Mouse (Mus musculus) small intestine, adult 2 months (tissue): ENCODE results near the gene Sgca. TPM values are rescaled to one million over a fixed set of nuclear protein-coding genes. Genes with fewer than 3 reads are reported as not detected.
A peak's percentile ranks its signal among the peaks of the same experiment; 100 is the strongest.

Experiments
- H3K27ac ChIP-seq: fragments of 200-500 bp; 2 replicates; pipeline ENCODE4 v1.5.1; 2012; ENCODE audit warnings: low read depth, low read length, control low read depth, inconsistent platforms; ENCODE audit not compliant: insufficient read depth
- H3K27me3 ChIP-seq: fragments of 200-500 bp; 2 replicates; pipeline ENCODE4 v1.6.1; 2012; ENCODE audit warnings: mild to moderate bottlenecking, moderate library complexity, low read length, inconsistent platforms; ENCODE audit not compliant: control insufficient read depth, insufficient read depth
- H3K36me3 ChIP-seq: fragments of 200-500 bp; 2 replicates; pipeline ENCODE4 v1.6.1; 2012; ENCODE audit warnings: mild to moderate bottlenecking, low read length, control low read depth, inconsistent platforms; ENCODE audit not compliant: control insufficient read depth, insufficient read depth
- H3K4me1 ChIP-seq: fragments of 200-500 bp; 2 replicates; pipeline ENCODE4 v1.6.1; 2012; ENCODE audit warnings: low read length, inconsistent platforms, mixed read lengths; ENCODE audit not compliant: control insufficient read depth, insufficient read depth, insufficient read length
- H3K4me3 ChIP-seq: fragments of 200-500 bp; 2 replicates; pipeline ENCODE4 v1.5.1; 2012; ENCODE audit warnings: low read depth, mild to moderate bottlenecking, control low read depth, inconsistent platforms, low read length, moderate library complexity
- CTCF ChIP-seq: fragments of 200-500 bp; IDR thresholded peaks from 2 replicates; pipeline ENCODE4 v1.5.1; 2012; ENCODE audit warnings: low read depth, mild to moderate bottlenecking, control low read depth, inconsistent platforms, low read length, moderate library complexity, mixed read lengths; ENCODE audit not compliant: insufficient replicate concordance, insufficient read length; ENCODE audit errors: extremely low read depth
- POLR2A ChIP-seq: fragments of 200-500 bp; IDR thresholded peaks from 2 replicates; pipeline ENCODE4 v1.6.1; 2012; ENCODE audit warnings: low read depth, mild to moderate bottlenecking, control low read depth, inconsistent platforms, low read length, moderate library complexity
- WGBS: fragments of 180-500 bp; shearing (Covaris S2); methylation state at CpG from one replicate; pipeline ENCODE4 v1.1.7; 2018; 5-methylcytosine and 5-hydroxymethylcytosine counted together
- polyA plus RNA-seq: library from polyadenylated mRNA; depleted of rRNA; stranded (reverse); fragments of >200 nt; gene quantifications from 2 replicates; pipeline ENCODE4 v1.2.3, GENCODE M21; 2012

The Sgca gene
- polyA plus RNA-seq, 1 experiment: 1.7 TPM

DNA sequence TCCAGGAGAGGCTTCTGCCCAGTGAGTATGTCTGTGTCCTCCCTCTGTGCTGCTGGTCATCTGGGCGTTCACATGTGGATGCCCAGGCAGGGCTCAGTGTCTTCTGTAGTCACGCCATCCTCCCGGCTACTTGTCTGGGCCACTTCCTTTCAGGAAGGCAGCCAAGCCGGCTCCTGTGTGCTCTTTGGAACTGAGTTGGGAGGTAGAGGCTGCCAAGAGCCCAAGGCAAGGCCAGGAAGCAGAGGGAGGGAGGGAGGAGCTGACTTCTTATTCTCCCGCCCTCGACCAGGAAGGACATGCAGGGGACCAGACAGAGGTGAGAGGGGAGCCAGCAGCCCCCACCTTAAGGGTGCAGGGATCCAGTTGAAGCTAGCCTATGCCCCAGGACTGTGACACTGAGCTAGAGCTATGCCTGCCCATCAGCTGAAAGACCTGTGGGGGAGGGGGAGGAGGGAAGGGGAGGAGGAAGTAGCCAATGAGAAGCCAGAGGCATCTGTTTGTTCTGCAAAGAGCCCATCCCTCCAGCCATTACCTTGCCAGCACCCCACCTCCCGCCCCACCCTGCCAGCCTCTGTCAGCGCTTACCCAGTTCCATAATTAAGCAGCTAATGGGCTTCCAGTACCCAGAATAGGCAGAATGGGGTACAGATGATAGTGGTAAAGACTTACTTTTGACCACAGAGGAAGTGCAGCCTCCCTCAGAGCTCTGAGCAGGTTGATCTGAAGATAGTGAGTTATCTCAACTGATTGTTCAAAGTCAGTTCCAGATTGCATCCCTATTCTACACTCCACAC, 17.9 kb downstream of the Sgca start:
- Histone ChIP-seq H3K36me3 (no peaks in the 10 kb centered on the region), H3K4me3 (peak overlapping the region; percentile 36), H3K27ac (peak overlapping the region; percentile 70), H3K27me3 (no peaks in the 10 kb centered on the region), H3K4me1 (peaks cover 15% of the 10 kb centered on the region; the same call in 1 of the 2 replicates)
- TF ChIP-seq POLR2A (no peak; the same call in 1 of the 2 replicates), CTCF (no peak)
- 7% methylated on average over 8 of the region's 8 CpGs for WGBS

DNA sequence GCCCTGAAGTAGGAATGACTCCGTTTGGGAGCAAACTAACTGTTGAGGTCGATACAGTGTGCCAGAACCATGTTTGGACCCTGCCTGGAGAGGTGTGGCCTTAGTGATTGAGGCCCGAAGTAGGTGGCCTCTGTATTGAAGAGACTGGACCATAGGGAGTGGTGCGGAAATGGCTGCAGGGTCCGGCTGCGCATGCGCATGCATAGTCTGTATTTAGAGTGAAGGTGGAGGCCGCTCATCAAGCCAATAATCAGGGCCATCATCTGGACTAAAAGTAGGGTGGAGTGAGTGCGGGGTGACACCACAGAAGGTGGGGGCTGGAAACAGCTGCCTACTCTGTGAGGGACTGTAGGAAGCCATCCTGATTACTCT, 18.4 kb downstream of the Sgca start:
- TF ChIP-seq CTCF: no peak
- TF ChIP-seq POLR2A: no peak
- 49% methylated on average over 9 of the region's 9 CpGs for WGBS
- Histone ChIP-seq H3K27ac (peak overlapping the region; percentile 56), H3K4me3 (no peak overlapping the region), H3K27me3 (no peaks in the 10 kb centered on the region), H3K36me3 (no peaks in the 10 kb centered on the region), H3K4me1 (peaks cover 15% of the 10 kb centered on the region; the same call in 1 of the 2 replicates)

DNA sequence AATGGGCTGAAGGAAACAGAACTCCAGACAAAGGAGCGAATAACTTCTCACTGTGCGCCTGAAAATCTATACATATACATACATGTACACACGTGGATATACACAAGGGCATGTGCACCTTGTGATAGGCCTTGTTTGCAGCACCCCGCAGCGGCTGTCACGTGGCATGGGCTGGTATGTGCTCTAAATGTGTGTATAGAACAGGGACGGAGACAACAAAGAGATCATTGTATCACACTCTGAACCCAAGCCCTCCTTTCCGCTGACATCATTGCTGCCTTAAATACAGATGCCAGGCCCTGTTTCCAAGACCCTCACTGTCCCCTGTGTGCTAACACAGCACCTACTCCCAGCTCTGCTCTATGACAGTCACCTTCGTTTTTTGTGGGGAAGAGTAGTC, 21.0 kb downstream of the Sgca start:
- TF ChIP-seq CTCF: no peak
- no peak for TF ChIP-seq POLR2A

GRCm38 (mm10) chr11:94952169-94952568, 24.0 kb downstream of the Sgca start:
- Histone ChIP-seq H3K36me3 (no peaks in the 10 kb centered on the region), H3K4me3 (no peak overlapping the region), H3K27me3 (no peaks in the 10 kb centered on the region), H3K27ac (no peak overlapping the region), H3K4me1 (no peaks in the 10 kb centered on the region)
- WGBS: 15% methylated on average over 6 of the region's 6 CpGs
- TF ChIP-seq CTCF (no peak), POLR2A (no peak)

More for the DNA sequence above, 21.0 kb downstream of the Sgca start:
- peaks cover 12% of the 10 kb centered on the region; the same call in 1 of the 2 replicates for H3K4me1 ChIP-seq
- no peaks in the 10 kb centered on the region for H3K27me3 ChIP-seq
- 84% methylated on average over 9 of the region's 9 CpGs for WGBS
- no peak overlapping the region for H3K27ac ChIP-seq
- H3K4me3 ChIP-seq: no peak overlapping the region
- H3K36me3 ChIP-seq: no peaks in the 10 kb centered on the region

DNA sequence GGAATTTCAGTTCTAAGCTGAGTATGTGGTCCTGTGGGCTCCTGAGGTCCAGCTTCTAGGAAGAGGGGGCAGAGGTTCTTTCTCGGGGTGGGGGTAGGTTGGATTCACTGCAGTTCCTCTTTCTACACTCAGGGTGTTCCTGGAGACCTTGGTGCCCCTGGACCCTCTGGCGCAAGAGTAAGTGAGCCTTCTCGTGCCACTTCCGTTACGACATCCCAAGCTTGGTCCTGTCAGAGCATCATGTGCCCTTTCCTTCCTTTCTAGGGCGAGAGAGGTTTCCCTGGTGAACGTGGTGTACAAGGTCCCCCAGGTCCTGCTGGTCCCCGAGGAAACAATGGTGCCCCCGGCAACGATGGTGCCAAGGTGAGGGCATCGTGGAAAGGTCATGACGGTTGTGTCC, 30.9 kb downstream of the Sgca start:
- Histone ChIP-seq H3K36me3 (no peaks in the 10 kb centered on the region), H3K27ac (no peak overlapping the region), H3K27me3 (no peaks in the 10 kb centered on the region), H3K4me1 (no peaks in the 10 kb centered on the region), H3K4me3 (no peak overlapping the region)
- TF ChIP-seq POLR2A: no peak
- TF ChIP-seq CTCF: no peak
- WGBS: 77% methylated on average over 12 of the region's 12 CpGs

DNA sequence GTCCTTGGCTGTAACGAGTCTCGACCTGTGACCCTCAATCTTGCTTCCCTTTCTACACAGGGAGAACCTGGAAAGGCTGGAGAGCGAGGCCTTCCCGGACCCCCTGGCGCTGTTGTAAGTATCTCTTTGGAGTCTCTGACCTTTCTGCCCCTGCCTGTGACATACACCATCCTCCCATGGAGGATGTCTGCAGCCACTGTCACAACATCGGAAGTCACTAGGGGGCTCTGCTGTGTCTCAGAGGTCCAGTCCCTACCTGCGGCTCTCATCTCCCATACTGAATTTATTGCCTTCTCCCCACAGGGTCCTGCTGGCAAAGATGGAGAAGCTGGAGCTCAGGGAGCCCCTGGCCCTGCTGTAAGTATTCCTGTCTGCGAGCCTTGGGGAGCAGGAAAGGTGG, 31.8 kb downstream of the Sgca start:
- H3K27ac ChIP-seq: no peak overlapping the region
- H3K27me3 ChIP-seq: no peaks in the 10 kb centered on the region
- no peaks in the 10 kb centered on the region for H3K36me3 ChIP-seq
- WGBS: 36% methylated on average over 8 of the region's 8 CpGs
- no peaks in the 10 kb centered on the region for H3K4me1 ChIP-seq
- no peak overlapping the region for H3K4me3 ChIP-seq
- TF ChIP-seq POLR2A: no peak
- peak; percentile 10; the same call in 1 of the 2 replicates for TF ChIP-seq CTCF

DNA sequence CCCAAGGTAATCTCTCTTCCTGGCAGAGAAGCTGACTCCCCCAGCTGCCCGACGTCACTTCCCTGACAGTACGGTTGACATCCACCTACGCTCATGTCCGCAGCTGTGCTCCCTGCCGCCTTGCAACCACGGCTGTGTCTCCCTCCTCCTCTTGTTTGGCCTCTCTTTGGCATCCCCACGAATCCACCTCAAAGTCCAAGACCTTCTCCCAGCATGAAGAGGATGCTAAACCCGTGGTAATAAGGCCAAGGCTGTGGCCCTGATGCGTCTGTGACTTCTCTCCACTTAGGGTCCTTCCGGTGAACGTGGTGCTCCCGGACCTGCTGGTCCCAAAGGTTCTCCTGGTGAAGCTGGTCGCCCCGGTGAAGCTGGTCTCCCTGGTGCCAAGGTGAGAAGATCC, 33.1 kb downstream of the Sgca start:
- Histone ChIP-seq H3K36me3 (no peaks in the 10 kb centered on the region), H3K4me3 (no peak overlapping the region), H3K27ac (no peak overlapping the region), H3K4me1 (no peaks in the 10 kb centered on the region), H3K27me3 (no peaks in the 10 kb centered on the region; the same call in 1 of the 2 replicates)
- TF ChIP-seq CTCF (no peak), POLR2A (no peak)
- 74% methylated on average over 15 of the region's 15 CpGs for WGBS
